Comparison of ENCODE assay signal across 16 mouse cellular contexts in the genomic region with DNA sequence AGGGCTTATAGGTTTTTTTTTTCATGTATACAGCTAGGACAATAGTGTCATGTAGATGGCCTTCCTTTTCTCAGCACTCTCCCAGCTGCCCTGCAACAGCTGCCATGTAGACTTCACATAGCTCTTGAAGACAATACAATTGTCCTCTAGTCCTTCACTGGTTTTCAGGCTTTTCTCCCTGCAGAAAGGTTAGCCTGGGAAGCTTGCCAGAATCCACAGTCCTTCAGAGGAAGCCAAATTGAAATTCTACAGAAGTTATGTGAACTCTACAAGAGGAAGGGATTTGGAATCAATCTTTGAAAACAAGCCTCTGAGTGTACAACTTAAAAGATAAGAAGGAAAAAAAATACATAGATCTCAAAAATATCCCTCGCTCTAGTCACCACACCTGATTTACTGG. TPM values are rescaled to one million over a fixed set of nuclear protein-coding genes. Genes with fewer than 3 reads are reported as not detected.
A peak's percentile ranks its signal among the peaks of the same experiment; 100 is the strongest.
DNase-seq lines count a peak whose midpoint lies in the region; ATAC-seq lines count a peak whose summit lies in the region.
"Had no signal": no experiment of that assay in that cellular context is flagged by ENCODE, and none has a peak within 500 bp of the region (broad histone marks: within the 10 kb centered on the region; RNA-seq: fewer than 3 reads in every experiment).

No protein-coding gene starts in this region.

- H3K27me3 ChIP-seq in embryonic facial prominence, embryonic 14.5 days (replicated peaks; ENCODE audit: control insufficient read depth, insufficient read depth, low read length), result no peaks in the 10 kb centered on the region
- no peaks in the 10 kb centered on the region for H3K27me3 ChIP-seq in embryonic facial prominence, embryonic 10.5 days (replicated peaks; ENCODE audit: low read depth, poor library complexity, severe bottlenecking)
- H3K27me3 ChIP-seq: neural tube, embryonic 15.5 days had no signal

- no peaks in the 10 kb centered on the region for H3K9me3 ChIP-seq in embryonic facial prominence, embryonic 14.5 days (ENCODE audit: control insufficient read depth, low read length)
- H3K9me3 ChIP-seq in embryonic facial prominence, embryonic 10.5 days, result no peaks in the 10 kb centered on the region
- H3K9me3 ChIP-seq: neural tube, embryonic 15.5 days had no signal

- no peaks in the 10 kb centered on the region for H3K36me3 ChIP-seq in embryonic facial prominence, embryonic 14.5 days (ENCODE audit: control insufficient read depth, insufficient read depth, low read length)
- H3K36me3 ChIP-seq in embryonic facial prominence, embryonic 10.5 days (replicated peaks), result no peaks in the 10 kb centered on the region
- H3K36me3 ChIP-seq: neural tube, embryonic 15.5 days had no signal

- WGBS in embryonic facial prominence, embryonic 14.5 days, result 66% methylated on average over 1 of the region's 1 CpGs
- WGBS in embryonic facial prominence, embryonic 10.5 days, result 92% methylated on average over 1 of the region's 1 CpGs

- no peak overlapping the region for H3K4me3 ChIP-seq in embryonic facial prominence, embryonic 14.5 days (ENCODE audit: low read depth, low read length)
- no peak overlapping the region for H3K4me3 ChIP-seq in embryonic facial prominence, embryonic 10.5 days
- H3K4me3 ChIP-seq: erythroblast, embryonic 14.5 days; gastrocnemius, adult 2 months; neural tube, embryonic 15.5 days had no signal

- no peak overlapping the region for H3K9ac ChIP-seq in embryonic facial prominence, embryonic 14.5 days (ENCODE audit: low read depth, low read length)
- H3K9ac ChIP-seq: liver, embryonic 14.5 days; neural tube, embryonic 15.5 days had no signal

- 0 out of 2 replicates have a peak, but pooled peaks cover 3% of the 10 kb centered on the region for H3K4me1 ChIP-seq in embryonic facial prominence, embryonic 14.5 days (ENCODE audit: control insufficient read depth, insufficient read depth, low read length)
- no peaks in the 10 kb centered on the region for H3K4me1 ChIP-seq in embryonic facial prominence, embryonic 10.5 days

- no peak overlapping the region for H3K4me2 ChIP-seq in embryonic facial prominence, embryonic 14.5 days (ENCODE audit: low read depth, low read length)
- H3K4me2 ChIP-seq: neural tube, embryonic 15.5 days had no signal

- ATAC-seq in embryonic facial prominence, embryonic 14.5 days (ENCODE audit: low read depth), result no peak
- ATAC-seq: forebrain, embryonic 16.5 days; hindbrain, embryonic 16.5 days had no signal

- H3K27ac ChIP-seq in embryonic facial prominence, embryonic 14.5 days (replicated peaks; ENCODE audit: low read depth, low read length), result no peak overlapping the region
- no peak overlapping the region for H3K27ac ChIP-seq in embryonic facial prominence, embryonic 10.5 days (replicated peaks)
- H3K27ac ChIP-seq: gastrocnemius, adult 2 months; liver, embryonic 14.5 days; neural tube, embryonic 15.5 days had no signal

- DNase-seq in embryonic facial prominence, embryonic 14.5 days (ENCODE audit: low spot score), result peak; percentile 73
- no peak for DNase-seq in embryonic facial prominence, embryonic 10.5 days (ENCODE audit: low spot score)
- DNase-seq in kidney, postnatal 10 days, result peak; percentile 48
- no peak for DNase-seq in kidney, adult 11 months
- peak; percentile 11 for DNase-seq in right cerebral cortex, postnatal 4 days
- DNase-seq in right cerebral cortex, postnatal 25 days, result no peak
- no peak for DNase-seq in urinary bladder, postnatal 4 days (ENCODE audit: low spot score in 2 of 2)
- DNase-seq: gastrocnemius, adult 2 months; layer of hippocampus, postnatal 36 days; lung, postnatal 14 days; thymus, postnatal 36 days had no signal

RNA-seq across cellular contexts. Expression of gene Cc2d2a, which starts 52.4 kb away (rescaled TPM):
- 8.7 and 9.0 TPM in 2 replicates for polyA plus RNA-seq in embryonic facial prominence, embryonic 14.5 days (2014; fragmentation: Nextera tagmentation; extraction: Ambion mirVana)
- polyA plus RNA-seq in embryonic facial prominence, embryonic 10.5 days (2016; fragmentation: Nextera tagmentation; extraction: Ambion mirVana), result 8.4 and 9.1 TPM in 2 replicates
- polyA plus RNA-seq: erythroblast, embryonic 14.5 days had no signal

Comparison
In these comparisons a context has a peak if more than half of its experiments do, and no peak if none do; other contexts are left out.
1. DNase-seq: peak in embryonic facial prominence, embryonic 14.5 days (single experiment), kidney, postnatal 10 days (single experiment) and right cerebral cortex, postnatal 4 days (single experiment); none in embryonic facial prominence, embryonic 10.5 days (single experiment), kidney, adult 11 months (single experiment), right cerebral cortex, postnatal 25 days (single experiment) and urinary bladder, postnatal 4 days (0 of 2).